In the genomic region with DNA sequence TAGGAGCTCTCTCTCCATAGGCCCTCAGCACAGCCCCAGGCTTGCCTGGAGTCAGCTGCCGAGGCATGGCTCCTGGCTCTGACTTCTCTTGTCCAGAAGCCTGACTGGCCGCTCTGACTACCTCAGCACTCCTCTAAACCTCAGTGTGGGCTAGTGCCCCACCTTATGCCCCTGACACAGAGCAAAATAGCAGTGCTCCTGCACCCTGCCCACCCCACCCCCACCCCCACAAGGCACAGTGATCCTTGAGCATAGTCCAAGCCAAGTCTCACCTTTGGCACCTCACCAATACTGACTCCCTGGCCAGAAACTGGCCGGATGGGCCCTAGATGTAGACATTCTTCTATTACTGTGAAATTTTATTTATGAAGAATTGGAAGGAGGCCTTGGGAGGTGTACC, we compare ENCODE assay signal across 21 mouse cellular contexts. TPM values are rescaled to one million over a fixed set of nuclear protein-coding genes. Genes with fewer than 3 reads are reported as not detected.
DNase-seq lines count a peak whose midpoint lies in the region; ATAC-seq and TF ChIP-seq lines count a peak whose summit lies in the region.
"Had no signal": no experiment of that assay in that cellular context is flagged by ENCODE, and none has a peak within 500 bp of the region (broad histone marks: within the 10 kb centered on the region; RNA-seq: fewer than 3 reads in every experiment).

No protein-coding gene starts in this region.

- H3K9me3 ChIP-seq in kidney, embryonic 14.5 days (ENCODE audit: control insufficient read depth, low read length) = no peaks in the 10 kb centered on the region
- no peaks in the 10 kb centered on the region; the same call in 1 of the 2 replicates for H3K9me3 ChIP-seq in embryonic facial prominence, embryonic 10.5 days
- H3K9me3 ChIP-seq: embryonic facial prominence, embryonic 12.5 days; heart, embryonic 13.5 days; hindbrain, embryonic 15.5 days had no signal

- H3K9ac ChIP-seq in kidney, embryonic 14.5 days (ENCODE audit: low read depth, low read length) = no peak overlapping the region
- H3K9ac ChIP-seq: embryonic facial prominence, embryonic 12.5 days; heart, embryonic 13.5 days; hindbrain, embryonic 15.5 days had no signal

- no peak for TF ChIP-seq POLR2A in kidney, adult 2 months (IDR thresholded peaks at IDR 0.05; ENCODE audit: low read depth, low read length)

- no peak overlapping the region for H3K4me3 ChIP-seq in kidney, adult 2 months (ENCODE audit: insufficient read depth, low read depth, low read length)
- no peak overlapping the region for H3K4me3 ChIP-seq in kidney, embryonic 14.5 days (ENCODE audit: low read length)
- H3K4me3 ChIP-seq in embryonic facial prominence, embryonic 10.5 days = no peak overlapping the region
- H3K4me3 ChIP-seq: embryonic facial prominence, embryonic 12.5 days; heart, adult 2 months; heart, embryonic 13.5 days; hindbrain, embryonic 15.5 days had no signal

- H3K4me1 ChIP-seq in kidney, adult 2 months (ENCODE audit: control insufficient read depth, insufficient read depth, low read length) = peaks cover 22% of the 10 kb centered on the region
- H3K4me1 ChIP-seq in kidney, embryonic 14.5 days (ENCODE audit: control insufficient read depth, insufficient read depth, low read length) = no peaks in the 10 kb centered on the region
- peaks cover 54% of the 10 kb centered on the region for H3K4me1 ChIP-seq in embryonic facial prominence, embryonic 10.5 days

- DNase-seq in kidney, adult 2 months = peak; percentile 75
- no peak for DNase-seq in embryonic facial prominence, embryonic 10.5 days (ENCODE audit: low spot score)
- peak; percentile 58 for DNase-seq in kidney, postnatal 10 days
- DNase-seq in kidney, postnatal 4 days = peak; percentile 6 to 42
- DNase-seq in left cerebral cortex, postnatal 14 days (ENCODE audit: low spot score in 2 of 2) = no peak
- no peak for DNase-seq in adrenal gland, postnatal 14 days
- no peak for DNase-seq in urinary bladder, postnatal 36 days (ENCODE audit: low spot score in 2 of 2)
- DNase-seq: adrenal gland, adult 2 months; cerebellum, adult 11 months; cerebellum, adult 8-10 months; cerebellum, postnatal 14 days; embryo, embryonic 11 days; gastrocnemius, postnatal 14 days; heart, adult 2 months; heart, postnatal 36 days had no signal

- 43% methylated on average over 3 of the region's 3 CpGs for WGBS in kidney, adult 2 months
- WGBS in kidney, embryonic 14.5 days = 79% methylated on average over 3 of the region's 3 CpGs
- 82% methylated on average over 3 of the region's 3 CpGs for WGBS in embryonic facial prominence, embryonic 10.5 days

- ATAC-seq in kidney, embryonic 14.5 days (ENCODE audit: low FRiP score, low TSS enrichment) = no peak
- ATAC-seq: forebrain, embryonic 16.5 days; Patski had no signal

- H3K36me3 ChIP-seq in kidney, adult 2 months (ENCODE audit: control insufficient read depth, insufficient read depth, low read length) = no peaks in the 10 kb centered on the region
- no peaks in the 10 kb centered on the region for H3K36me3 ChIP-seq in kidney, embryonic 14.5 days (ENCODE audit: control insufficient read depth, insufficient read depth, low read length)
- H3K36me3 ChIP-seq in embryonic facial prominence, embryonic 10.5 days (replicated peaks) = peaks cover 16% of the 10 kb centered on the region
- H3K36me3 ChIP-seq: embryonic facial prominence, embryonic 12.5 days; heart, embryonic 13.5 days; hindbrain, embryonic 15.5 days had no signal

- TF ChIP-seq CTCF in kidney, adult 2 months (conservative IDR thresholded peaks at IDR 0.05; ENCODE audit: insufficient read depth, insufficient read length, low read depth, low read length) = no peak

- intact Hi-C loops in left cerebral cortex, postnatal 14 days (cut with DNase I) = no loop called here

- H3K4me2 ChIP-seq in kidney, embryonic 14.5 days (replicated peaks; ENCODE audit: low read depth, low read length) = no peak overlapping the region
- H3K4me2 ChIP-seq: embryonic facial prominence, embryonic 12.5 days; heart, embryonic 13.5 days; hindbrain, embryonic 15.5 days had no signal

- H3K27ac ChIP-seq in kidney, adult 2 months (ENCODE audit: insufficient read depth, low read depth, low read length) = peak overlapping the region; percentile 62
- H3K27ac ChIP-seq in kidney, embryonic 14.5 days (ENCODE audit: low read depth, low read length) = no peak overlapping the region
- H3K27ac ChIP-seq in embryonic facial prominence, embryonic 10.5 days (replicated peaks) = 0 out of 2 replicates have a peak overlapping the region, but pooled peaks have one; percentile 6
- H3K27ac ChIP-seq: embryonic facial prominence, embryonic 12.5 days; heart, adult 2 months; heart, embryonic 13.5 days; hindbrain, embryonic 15.5 days had no signal

- H3K27me3 ChIP-seq in kidney, adult 2 months (replicated peaks; ENCODE audit: control insufficient read depth, insufficient read depth, low read length) = no peaks in the 10 kb centered on the region
- peaks cover 12% of the 10 kb centered on the region; the same call in 1 of the 2 replicates for H3K27me3 ChIP-seq in kidney, embryonic 14.5 days (ENCODE audit: control insufficient read depth, insufficient read depth, low read length)
- peaks cover 75% of the 10 kb centered on the region for H3K27me3 ChIP-seq in embryonic facial prominence, embryonic 10.5 days (replicated peaks; ENCODE audit: low read depth, poor library complexity, severe bottlenecking)

RNA-seq across cellular contexts. Expression of gene B3gnt7, which starts 4.1 kb away (rescaled TPM):
- polyA plus RNA-seq in kidney, adult 2 months (2012; rRNA removed) = 9.6 and 10.8 TPM in 2 replicates
- polyA plus RNA-seq in kidney, embryonic 14.5 days (2014; fragmentation: Nextera tagmentation; extraction: Ambion mirVana) = 5.3 and 8.1 TPM in 2 replicates
- polyA plus RNA-seq in embryonic facial prominence, embryonic 10.5 days (2016; fragmentation: Nextera tagmentation; extraction: Ambion mirVana) = 4.9 and 6.2 TPM in 2 replicates
- total RNA-seq in left cerebral cortex, postnatal 14 days (2021) = 1 to 10 TPM; 1.3 to 2.1 TPM
- total RNA-seq in adrenal gland, postnatal 14 days (2021) = 0.19 and 0.56 TPM in 2 replicates

RNA-seq across cellular contexts. Expression of gene Ncl, which starts 52.5 kb away (rescaled TPM):
- 7.2 and 10.4 TPM in 2 replicates for polyA plus RNA-seq in kidney, adult 2 months (2012; rRNA removed)
- polyA plus RNA-seq in kidney, embryonic 14.5 days (2014; fragmentation: Nextera tagmentation; extraction: Ambion mirVana) = 491 and 510 TPM in 2 replicates
- 625 and 641 TPM in 2 replicates for polyA plus RNA-seq in embryonic facial prominence, embryonic 10.5 days (2016; fragmentation: Nextera tagmentation; extraction: Ambion mirVana)
- 100 to 1,000 TPM; 146 to 149 TPM for total RNA-seq in left cerebral cortex, postnatal 14 days (2021)
- 330 and 396 TPM in 2 replicates for total RNA-seq in adrenal gland, postnatal 14 days (2021)

Comparison
In these comparisons a context has a peak if more than half of its experiments do, and no peak if none do; other contexts are left out.
1. RNA of gene Ncl, which starts 52.5 kb away (polyA plus RNA-seq): 625 to 641 TPM in embryonic facial prominence, embryonic 10.5 days and 491 to 510 TPM in kidney, embryonic 14.5 days; 7.2 to 10.4 TPM in kidney, adult 2 months; every median in the first group is over 10 times any median in the second.
2. DNase-seq: peak in kidney, adult 2 months (single experiment), kidney, postnatal 10 days (single experiment) and kidney, postnatal 4 days (2 of 2); none in embryonic facial prominence, embryonic 10.5 days (single experiment), left cerebral cortex, postnatal 14 days (0 of 2), adrenal gland, postnatal 14 days (single experiment) and urinary bladder, postnatal 36 days (0 of 2).